Mouse (Mus musculus): ENCODE results near the gene Olfr1161.
"Not testable (repeated sequence)": the region's sequence is repeated elsewhere in the genome, so short reads cannot be mapped to it uniquely, and the experiment has no call there.

Gene Olfr1161

DNA sequence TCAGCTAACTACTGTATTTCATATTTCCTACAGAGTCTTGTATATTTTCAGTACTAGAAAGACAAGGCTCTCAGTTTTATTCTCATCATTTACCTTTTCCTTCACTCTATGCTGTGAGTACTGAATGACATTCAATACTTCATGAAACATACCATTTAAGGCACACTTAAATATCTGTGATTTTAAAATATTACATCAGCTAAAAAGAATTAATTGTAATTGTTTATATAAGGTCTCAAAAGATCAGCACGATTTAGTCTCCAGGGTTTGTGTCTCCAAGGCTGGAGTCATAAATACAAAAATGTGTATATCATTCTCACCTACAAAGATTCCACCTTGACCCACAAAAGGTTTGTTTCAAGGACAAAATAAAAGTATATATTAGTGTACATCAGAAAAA lies at the start of gene Olfr1161:
Gene Olfr1161, plus strand, starts transcription at position 301 of the 400 bp plus-strand sequence.
- DNase-seq (ENCODE audit: low spot score in 2 of 2) = not testable (repeated sequence)

DNA sequence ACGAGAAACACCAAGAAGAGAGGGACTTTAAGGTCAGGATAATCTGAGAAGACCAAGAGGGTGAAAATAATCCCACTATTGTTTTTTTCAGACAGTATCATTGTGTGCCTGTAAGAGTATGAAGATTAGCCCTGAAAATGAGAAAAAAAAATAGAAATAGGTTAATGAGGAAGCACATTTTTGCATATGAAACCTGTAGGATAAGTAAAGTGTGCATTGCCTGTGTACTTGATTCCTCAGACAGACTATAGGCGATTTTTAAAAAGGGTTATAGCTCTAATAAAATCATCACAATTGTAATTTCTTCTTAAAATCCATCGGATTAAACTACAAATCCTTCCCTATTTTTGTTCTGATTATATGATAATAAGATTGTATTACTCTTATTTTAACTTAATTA lies 48.0 kb upstream of the Olfr1161 start, which contains the start of gene Olfr74:
Gene Olfr74, minus strand, starts transcription at position 101 of the 400 bp plus-strand sequence.
- no peak for DNase-seq (ENCODE audit: low spot score in 2 of 2)

DNA sequence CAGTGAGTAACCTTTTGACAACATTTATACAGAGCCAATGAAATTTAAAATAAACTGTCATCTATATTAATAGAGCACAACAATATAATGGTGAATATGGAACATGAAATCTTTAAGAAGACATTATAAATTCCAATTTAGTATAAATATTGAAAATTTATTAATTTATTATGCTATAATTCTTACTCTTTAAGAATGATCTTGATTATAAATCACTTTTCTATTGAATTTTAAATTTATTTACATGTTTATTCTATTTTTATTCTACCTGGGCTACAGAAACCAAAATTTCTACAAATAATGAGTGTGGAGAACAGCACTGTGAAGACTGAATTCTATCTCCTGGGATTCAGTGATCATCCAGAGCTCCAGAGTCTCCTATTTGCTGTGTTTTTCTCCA lies 32.8 kb upstream of the Olfr1161 start, which contains the start of gene Olfr1158:
Gene Olfr1158, plus strand, starts transcription at position 301 of the 400 bp plus-strand sequence.
- no peak for DNase-seq (ENCODE audit: low spot score in 2 of 2)

DNA sequence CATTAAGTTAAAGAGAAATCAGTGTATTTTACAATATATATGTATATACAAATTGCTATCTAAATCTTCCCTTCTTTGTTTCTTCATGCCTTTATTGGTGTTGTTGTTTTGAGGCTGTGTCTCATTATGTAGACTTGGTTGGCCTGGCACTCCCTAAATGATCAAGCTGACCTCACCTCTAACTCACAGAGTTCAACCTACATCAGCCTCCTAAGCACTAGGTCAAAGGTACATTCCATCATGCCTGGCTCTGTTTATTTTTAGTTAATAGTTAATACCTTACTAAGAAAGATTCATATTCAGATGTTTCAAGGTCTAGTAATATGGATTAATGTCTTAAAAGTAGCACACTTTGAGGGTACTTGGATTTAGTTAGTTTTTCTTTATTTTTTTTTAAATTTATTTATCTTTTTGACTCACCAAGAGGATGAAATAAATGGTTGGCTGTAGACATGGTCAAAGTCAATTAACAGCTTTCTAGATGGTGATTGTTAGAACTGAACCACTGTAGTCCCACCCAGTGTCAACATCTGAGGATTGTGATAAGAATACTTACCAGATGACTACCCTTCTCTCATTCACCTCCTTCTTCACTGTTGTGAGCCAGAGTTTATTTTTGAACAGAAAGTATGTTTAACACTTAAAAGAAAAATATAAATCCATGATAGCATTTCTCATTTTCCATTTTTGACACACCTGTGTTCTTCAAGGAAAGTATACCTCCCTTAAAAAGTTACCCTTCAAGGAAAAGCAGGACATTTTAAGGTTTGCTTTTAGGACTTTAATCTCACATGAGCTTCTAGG lies 14.9 kb upstream of the Olfr1161 start, which contains the start of gene Olfr1160:
Gene Olfr1160, minus strand, starts transcription at position 754 of the 804 bp plus-strand sequence.
- DNase-seq (ENCODE audit: low spot score in 2 of 2) = no peak

DNA sequence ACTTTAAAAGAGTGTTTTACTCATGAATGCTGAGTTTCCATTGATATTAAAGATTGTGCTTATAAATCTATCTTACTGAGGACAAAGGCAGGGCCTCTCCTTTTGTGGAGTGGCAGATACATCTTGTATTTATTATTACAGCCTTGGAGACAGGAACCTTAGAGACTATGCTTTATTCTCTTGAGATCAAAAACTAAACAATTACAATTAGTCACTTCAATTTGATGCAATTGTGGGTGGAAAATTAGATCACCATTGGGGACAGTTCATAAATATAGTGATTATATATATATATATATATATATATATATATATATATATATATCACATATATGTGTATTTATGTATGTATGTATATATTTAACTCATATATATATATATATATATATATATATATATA lies 15.0 kb downstream of the Olfr1161 start, which contains the start of gene Olfr73:
Gene Olfr73, minus strand, starts transcription at position 101 of the 400 bp plus-strand sequence.
- no peak for DNase-seq (ENCODE audit: low spot score in 2 of 2)

DNA sequence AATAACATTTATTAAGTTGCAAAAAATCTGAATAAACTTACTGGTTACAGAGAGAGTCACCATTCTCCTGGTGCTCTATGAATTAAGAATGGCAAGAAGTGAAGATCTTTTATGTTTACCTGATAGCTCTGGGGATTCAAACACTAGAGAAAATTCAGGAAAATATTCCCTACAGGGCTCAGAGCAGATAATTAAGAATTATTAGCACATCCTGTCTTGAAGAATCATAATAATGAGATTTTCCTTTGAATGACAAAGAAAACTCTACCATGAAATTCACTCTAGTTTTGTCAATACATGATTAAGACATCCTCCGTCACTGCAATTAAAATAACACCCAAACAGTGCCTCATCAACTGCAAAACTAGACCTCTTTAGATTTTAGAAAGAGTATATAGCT lies 28.5 kb downstream of the Olfr1161 start, which contains the start of gene Olfr1162:
Gene Olfr1162, minus strand, starts transcription at position 101 of the 400 bp plus-strand sequence.
- no peak for DNase-seq (ENCODE audit: low spot score in 2 of 2)

DNA sequence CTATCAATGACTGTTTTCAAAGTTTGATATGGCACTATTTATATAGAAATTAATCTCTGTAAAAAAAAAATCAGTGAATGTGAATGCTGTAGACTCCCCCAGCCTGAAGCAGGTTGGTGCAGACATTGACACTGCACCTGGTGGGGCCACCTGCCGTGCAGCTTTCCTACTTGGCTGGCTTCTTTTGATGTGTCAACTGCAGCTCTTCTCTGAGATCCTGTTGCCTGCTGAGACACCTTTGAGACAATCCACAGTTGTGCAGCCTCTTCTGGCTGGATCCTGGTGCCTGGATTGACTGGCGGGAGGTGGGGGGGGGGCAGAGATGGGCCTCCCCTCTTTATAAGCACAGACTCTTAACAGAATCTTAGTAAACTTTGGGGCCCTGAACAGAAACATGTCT lies 41.0 kb downstream of the Olfr1161 start:
- DNase-seq (ENCODE audit: low spot score in 2 of 2) = no peak

DNA sequence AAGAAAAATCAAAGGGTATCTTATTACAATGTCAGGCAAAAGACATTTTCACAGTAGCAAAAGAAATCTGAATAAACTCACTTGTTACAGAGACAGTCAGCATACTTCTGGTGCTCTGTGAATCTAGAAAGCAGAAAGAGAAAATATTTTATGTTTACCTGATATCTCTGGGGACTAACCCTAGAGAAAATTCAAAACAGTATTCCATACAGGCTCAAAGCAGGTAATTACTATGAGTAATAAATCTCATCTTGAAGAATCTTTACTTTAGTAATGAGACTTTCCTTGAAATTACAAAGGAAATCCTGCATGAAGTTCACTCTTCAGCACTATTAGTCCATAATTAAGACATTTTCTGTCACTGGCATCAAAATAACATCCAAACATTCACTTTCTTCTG lies 49.2 kb downstream of the Olfr1161 start, which contains the start of gene Olfr1163:
Gene Olfr1163, minus strand, starts transcription at position 101 of the 400 bp plus-strand sequence.
- no peak for DNase-seq (ENCODE audit: low spot score in 2 of 2)
